Mouse (Mus musculus): ENCODE results near the gene Sema6d.

DNA sequence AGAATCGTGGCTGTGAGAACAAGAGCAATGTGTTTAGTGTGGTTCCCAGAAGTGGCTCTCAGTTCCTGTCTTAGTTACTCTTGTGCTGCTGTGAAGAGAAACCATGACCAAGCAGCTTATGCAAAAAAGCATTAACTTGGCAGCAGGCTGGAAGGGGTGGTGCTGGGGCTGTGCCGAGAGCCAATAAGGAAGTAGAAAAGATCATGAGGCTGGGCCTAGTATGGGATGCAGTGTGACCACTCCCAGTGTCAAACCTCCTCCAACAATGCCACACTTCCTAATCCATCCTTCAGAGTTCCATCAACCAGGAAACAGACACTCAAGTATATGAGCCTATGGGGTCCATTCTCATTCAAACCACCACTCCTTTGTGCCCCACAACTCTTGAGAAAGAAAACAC is 199.6 kb downstream of the Sema6d start:
- TF ChIP-seq POLR2A (IDR thresholded peaks at IDR 0.05; ENCODE audit: low read depth, low read length) (no peak), CTCF (conservative IDR thresholded peaks at IDR 0.05; ENCODE audit: insufficient read depth, insufficient read length, low read depth, low read length) (no peak)
